ENCODE assay signal across 13 mouse cellular contexts in the genomic region with DNA sequence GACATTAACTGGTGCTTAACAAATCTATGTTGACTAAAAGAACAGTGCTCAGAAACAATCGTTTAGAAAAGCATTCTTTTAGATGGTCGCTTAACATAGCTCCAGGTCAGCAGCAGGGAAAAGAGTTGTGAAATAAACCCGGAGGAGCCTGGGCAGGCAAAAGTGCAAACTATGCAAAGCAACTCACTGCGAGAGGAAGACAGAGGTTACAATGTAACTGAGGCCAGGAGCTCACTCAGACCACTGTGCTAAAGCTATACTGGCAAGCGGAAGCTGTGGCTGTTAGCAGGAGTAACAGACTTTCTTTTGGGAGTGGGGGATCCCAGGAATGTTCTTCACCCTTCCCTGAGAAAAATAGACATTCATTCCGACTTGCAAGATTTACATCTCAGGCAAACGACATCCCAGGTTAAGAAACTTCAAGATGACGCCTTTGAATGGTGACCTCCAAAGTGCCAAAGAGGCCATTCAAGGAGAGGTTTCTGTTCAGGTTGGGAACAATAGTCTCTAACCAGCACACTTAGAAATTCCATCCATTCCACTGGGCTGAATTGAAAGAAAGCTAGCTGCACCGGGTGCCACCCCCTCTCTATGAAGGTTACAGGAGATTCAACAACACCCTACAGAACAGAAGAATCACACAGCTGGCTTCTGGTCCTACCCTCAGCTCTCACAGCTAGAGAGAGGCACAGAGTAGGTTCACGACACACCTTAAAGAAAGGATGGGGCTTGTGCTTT.
DNase-seq lines count a peak whose midpoint lies in the region; ATAC-seq and TF ChIP-seq lines count a peak whose summit lies in the region.
"Had no signal": no experiment of that assay in that cellular context is flagged by ENCODE, and none has a peak within 500 bp of the region (broad histone marks: within the 10 kb centered on the region; RNA-seq: fewer than 3 reads in every experiment).

No protein-coding gene starts in this region.

- DNase-seq in ES-CJ7 (ENCODE audit: low read depth, low spot score) (peak; percentile 81), R1 (ENCODE audit: low read depth, low spot score) (peak; percentile 98)
- DNase-seq in kidney, postnatal 36 days = peak; percentile 51 to 65
- DNase-seq in cerebellum, adult 2 months = no peak
- DNase-seq: adrenal gland, adult 8-10 months; gastrocnemius, postnatal 14 days had no signal

- 57% methylated on average over 10 of the region's 10 CpGs for WGBS in intestine, embryonic 16.5 days
- 53% methylated on average over 10 of the region's 10 CpGs for WGBS in intestine, embryonic 15.5 days
- 74% methylated on average over 10 of the region's 10 CpGs for whole genome bisulfite sequencing in cerebellum, adult 2 months
- 48% methylated on average over 10 of the region's 10 CpGs for WGBS in midbrain, embryonic 13.5 days

- no peak overlapping the region for H3K27ac ChIP-seq in intestine, embryonic 16.5 days (ENCODE audit: low read length)
- H3K27ac ChIP-seq in intestine, embryonic 15.5 days = no peak overlapping the region
- no peak overlapping the region for H3K27ac ChIP-seq in cerebellum, adult 2 months (ENCODE audit: insufficient read depth, low read length)
- H3K27ac ChIP-seq in midbrain, embryonic 13.5 days = no peak overlapping the region
- H3K27ac ChIP-seq: midbrain, embryonic 15.5 days; neural tube, embryonic 15.5 days had no signal

- TF ChIP-seq POLR2A in cerebellum, adult 2 months (IDR thresholded peaks at IDR 0.05; ENCODE audit: borderline replicate concordance, insufficient read depth, low read length) = no peak

- no peaks in the 10 kb centered on the region for H3K36me3 ChIP-seq in intestine, embryonic 16.5 days (ENCODE audit: control insufficient read depth, insufficient read depth, low read length)
- no peaks in the 10 kb centered on the region for H3K36me3 ChIP-seq in intestine, embryonic 15.5 days
- no peaks in the 10 kb centered on the region for H3K36me3 ChIP-seq in midbrain, embryonic 13.5 days
- H3K36me3 ChIP-seq: G1E; midbrain, embryonic 15.5 days; neural tube, embryonic 15.5 days had no signal

- no peak overlapping the region for H3K4me2 ChIP-seq in intestine, embryonic 16.5 days (ENCODE audit: low read depth, low read length)
- no peak overlapping the region for H3K4me2 ChIP-seq in intestine, embryonic 15.5 days (replicated peaks)
- no peak overlapping the region for H3K4me2 ChIP-seq in midbrain, embryonic 13.5 days (replicated peaks)
- H3K4me2 ChIP-seq: midbrain, embryonic 15.5 days; neural tube, embryonic 15.5 days had no signal

- TF ChIP-seq CTCF in cerebellum, adult 2 months (IDR thresholded peaks at IDR 0.05; ENCODE audit: borderline replicate concordance, insufficient read depth, low read depth, low read length) = no peak

- no peak overlapping the region for H3K9ac ChIP-seq in intestine, embryonic 16.5 days (ENCODE audit: low read depth, low read length)
- no peak overlapping the region for H3K9ac ChIP-seq in intestine, embryonic 15.5 days
- H3K9ac ChIP-seq in midbrain, embryonic 13.5 days (replicated peaks) = no peak overlapping the region
- H3K9ac ChIP-seq: midbrain, embryonic 15.5 days; neural tube, embryonic 15.5 days had no signal

- no peaks in the 10 kb centered on the region for H3K9me3 ChIP-seq in intestine, embryonic 16.5 days (ENCODE audit: control insufficient read depth, low read length)
- H3K9me3 ChIP-seq in intestine, embryonic 15.5 days = no peaks in the 10 kb centered on the region
- H3K9me3 ChIP-seq in midbrain, embryonic 13.5 days = no peaks in the 10 kb centered on the region
- H3K9me3 ChIP-seq: midbrain, embryonic 15.5 days; neural tube, embryonic 15.5 days had no signal

- H3K27me3 ChIP-seq in intestine, embryonic 16.5 days (replicated peaks; ENCODE audit: control insufficient read depth, insufficient read depth, low read length) = no peaks in the 10 kb centered on the region
- H3K27me3 ChIP-seq in intestine, embryonic 15.5 days (replicated peaks) = no peaks in the 10 kb centered on the region
- no peaks in the 10 kb centered on the region; the same call in 1 of the 2 replicates for H3K27me3 ChIP-seq in cerebellum, adult 2 months (ENCODE audit: control insufficient read depth, insufficient read depth, low read length)
- no peaks in the 10 kb centered on the region for H3K27me3 ChIP-seq in midbrain, embryonic 13.5 days
- H3K27me3 ChIP-seq: midbrain, embryonic 15.5 days had no signal

- peak; percentile 30; the same call in 1 of the 2 replicates for ATAC-seq in intestine, embryonic 16.5 days
- no peak for ATAC-seq in intestine, embryonic 15.5 days
- no peak for ATAC-seq in midbrain, embryonic 13.5 days
- ATAC-seq: hindbrain, embryonic 16.5 days; midbrain, embryonic 15.5 days had no signal

- no peak overlapping the region for H3K4me3 ChIP-seq in intestine, embryonic 16.5 days (ENCODE audit: low read length)
- no peak overlapping the region for H3K4me3 ChIP-seq in intestine, embryonic 15.5 days (replicated peaks)
- no peak overlapping the region for H3K4me3 ChIP-seq in cerebellum, adult 2 months (replicated peaks; ENCODE audit: insufficient read depth, low read depth, low read length)
- no peak overlapping the region for H3K4me3 ChIP-seq in midbrain, embryonic 13.5 days (replicated peaks)
- H3K4me3 ChIP-seq: midbrain, embryonic 15.5 days; neural tube, embryonic 15.5 days had no signal

- H3K4me1 ChIP-seq in intestine, embryonic 16.5 days (ENCODE audit: control insufficient read depth, insufficient read depth, low read length) = peaks cover 30% of the 10 kb centered on the region
- peaks cover 12% of the 10 kb centered on the region for H3K4me1 ChIP-seq in intestine, embryonic 15.5 days (replicated peaks)
- no peaks in the 10 kb centered on the region for H3K4me1 ChIP-seq in cerebellum, adult 2 months (ENCODE audit: control insufficient read depth, insufficient read depth, low read length)
- H3K4me1 ChIP-seq in midbrain, embryonic 13.5 days (replicated peaks) = peaks cover 20% of the 10 kb centered on the region

Comparison
In these comparisons a context has a peak if more than half of its experiments do, and no peak if none do; other contexts are left out.
1. DNase-seq: peak in ES-CJ7 (single experiment), R1 (single experiment) and kidney, postnatal 36 days (2 of 2); none in cerebellum, adult 2 months (0 of 2).